Mouse (Mus musculus): ENCODE results near the gene Nmb.
"Not testable (repeated sequence)": the region's sequence is repeated elsewhere in the genome, so short reads cannot be mapped to it uniquely, and the experiment has no call there.

Gene Nmb

GRCm38 (mm10) chr7:80904921-80905515, at the start of gene Nmb:
TSS of gene Nmb (minus strand) at chr7:80905076.
- peak; percentile 65 for DNase-seq

GRCm38 (mm10) chr7:80954251-80954650, 49.4 kb upstream of the Nmb start:
- peak; percentile 86 for DNase-seq

- peak; percentile 60 for DNase-seq
These were observed 47.3 kb upstream of the Nmb start for GRCm38 (mm10) chr7:80952140-80952539.

GRCm38 (mm10) chr7:80951461-80951860, 46.6 kb upstream of the Nmb start:
- peak; percentile 78 for DNase-seq

- peak; percentile 96 for DNase-seq
These were observed 42.8 kb upstream of the Nmb start, which contains the start of gene Sec11a for GRCm38 (mm10) chr7:80947445-80948350. TSS of gene Sec11a (minus strand) at chr7:80947780.

- DNase-seq: no peak
These were observed 34.9 kb upstream of the Nmb start for GRCm38 (mm10) chr7:80939808-80940207.

GRCm38 (mm10) chr7:80937304-80937666, 32.4 kb upstream of the Nmb start:
- DNase-seq: not testable (repeated sequence)

GRCm38 (mm10) chr7:80936617-80937303, 31.9 kb upstream of the Nmb start:
- DNase-seq: not testable (repeated sequence)

- DNase-seq: no peak
These were observed 31.0 kb upstream of the Nmb start for GRCm38 (mm10) chr7:80935834-80936233.

- no peak for DNase-seq
These were observed 27.9 kb upstream of the Nmb start for GRCm38 (mm10) chr7:80932777-80933176.

GRCm38 (mm10) chr7:80931618-80932207, 26.8 kb upstream of the Nmb start:
- DNase-seq: no peak

GRCm38 (mm10) chr7:80923165-80923564, 18.3 kb upstream of the Nmb start:
- no peak for DNase-seq

- no peak for DNase-seq
These were observed 14.8 kb upstream of the Nmb start for GRCm38 (mm10) chr7:80919647-80920008.

GRCm38 (mm10) chr7:80918982-80919646, 14.2 kb upstream of the Nmb start:
- no peak for DNase-seq

GRCm38 (mm10) chr7:80917916-80918465, 13.1 kb upstream of the Nmb start:
- DNase-seq: peak; percentile 69

- DNase-seq: no peak
These were observed 7.6 kb upstream of the Nmb start for GRCm38 (mm10) chr7:80912496-80912895.

- DNase-seq: peak; percentile 30
These were observed 6.2 kb upstream of the Nmb start for GRCm38 (mm10) chr7:80911053-80911452.

GRCm38 (mm10) chr7:80903625-80904422, 1.1 kb downstream of the Nmb start:
- no peak for DNase-seq

GRCm38 (mm10) chr7:80901541-80902274, 3.2 kb downstream of the Nmb start:
- DNase-seq: peak; percentile 36

GRCm38 (mm10) chr7:80900944-80901501, 3.9 kb downstream of the Nmb start, which contains the start of gene Wdr73:
TSS of gene Wdr73 (minus strand) at chr7:80901269.
- peak; percentile 92 for DNase-seq

Data from kidney, adult 9 months (tissue).